Mouse (Mus musculus) olfactory bulb, adult 2 months (tissue): Measurements from ENCODE around the gene Smad6. TPM values are rescaled to one million over a fixed set of nuclear protein-coding genes. Genes with fewer than 3 reads are reported as not detected.

ENCODE experiments used
- H3K27ac ChIP-seq: fragments of 200-500 bp; 2 replicates; pipeline ENCODE4 v1.5.1; 2012; ENCODE audit warnings: low read depth, low read length; ENCODE audit not compliant: insufficient read depth
- H3K4me1 ChIP-seq: fragments of 200-500 bp; 2 replicates; pipeline ENCODE4 v1.6.1; 2012; ENCODE audit warnings: low read length; ENCODE audit not compliant: control insufficient read depth, insufficient read depth
- H3K4me3 ChIP-seq: fragments of 200-500 bp; 2 replicates; pipeline ENCODE4 v1.5.1; 2012; ENCODE audit warnings: mild to moderate bottlenecking, low read depth, low read length, moderate library complexity; ENCODE audit not compliant: insufficient read depth
- CTCF ChIP-seq: fragments of 200-500 bp; IDR thresholded peaks from 2 replicates; pipeline ENCODE4 v1.5.1; 2012; ENCODE audit warnings: low read depth, mild to moderate bottlenecking, low read length, moderate library complexity; ENCODE audit not compliant: insufficient read depth
- POLR2A ChIP-seq: fragments of 200-500 bp; IDR thresholded peaks from 2 replicates; pipeline ENCODE4 v1.6.1; 2012; ENCODE audit warnings: mild to moderate bottlenecking, low read depth, low read length, moderate library complexity; ENCODE audit not compliant: insufficient read depth
- WGBS: fragments of 180-500 bp; shearing (Covaris S2); methylation state at CpG from one replicate; pipeline ENCODE4 v1.1.7; 2018; 5-methylcytosine and 5-hydroxymethylcytosine counted together
- polyA plus RNA-seq: library from polyadenylated mRNA; stranded (reverse); fragments of >200 nt; gene quantifications from 2 replicates; pipeline ENCODE4 v1.2.4, GENCODE M21; 2012; ENCODE audit warnings: low replicate concordance; ENCODE audit not compliant: missing spikeins, insufficient read depth, insufficient read length

Smad6 gene
- polyA plus RNA-seq, 1 experiment, result not detected

DNA sequence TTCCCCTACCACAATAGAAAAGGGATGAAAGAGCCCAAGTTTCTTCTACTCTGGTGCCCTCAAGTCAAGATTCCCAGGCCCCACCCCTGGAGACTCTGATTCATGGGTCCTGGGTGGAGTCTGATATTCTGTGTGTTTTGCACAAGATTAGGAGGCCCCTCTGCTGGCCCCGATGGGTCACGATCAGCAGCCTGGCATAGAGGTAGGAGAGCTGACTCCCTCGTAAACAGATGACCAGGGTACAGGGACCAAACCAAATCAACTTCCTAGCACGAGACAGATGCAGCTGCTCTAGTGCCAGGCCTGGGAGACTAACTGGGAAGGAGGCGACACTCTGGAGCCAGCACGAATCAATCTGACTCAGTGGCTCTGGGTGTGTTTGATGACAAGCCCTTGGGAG lies 51.0 kb downstream of the Smad6 start:
- TF ChIP-seq CTCF (no peak), POLR2A (no peak)

GRCm38 (mm10) chr9:63970388-63970787 lies 51.5 kb downstream of the Smad6 start:
- TF ChIP-seq POLR2A (no peak), CTCF (no peak)
- H3K4me1 ChIP-seq, result peaks cover 19% of the 10 kb centered on the region
- no peak overlapping the region for H3K27ac ChIP-seq
- H3K4me3 ChIP-seq, result no peak overlapping the region
- 81% methylated on average over 12 of the region's 12 CpGs for WGBS

More for the DNA sequence above, 51.0 kb downstream of the Smad6 start:
- no peak overlapping the region for H3K27ac ChIP-seq
- peaks cover 19% of the 10 kb centered on the region for H3K4me1 ChIP-seq
- no peak overlapping the region for H3K4me3 ChIP-seq
- WGBS, result 93% methylated on average over 6 of the region's 6 CpGs

- no peak for TF ChIP-seq POLR2A
- no peak for TF ChIP-seq CTCF
- H3K4me1 ChIP-seq, result peaks cover 16% of the 10 kb centered on the region
- no peak overlapping the region for H3K27ac ChIP-seq
- no peak overlapping the region for H3K4me3 ChIP-seq
- 75% methylated on average over 10 of the region's 10 CpGs for WGBS
Observed at GRCm38 (mm10) chr9:63969467-63969866, 52.4 kb downstream of the Smad6 start.

GRCm38 (mm10) chr9:63968592-63968991 lies 53.3 kb downstream of the Smad6 start:
- 54% methylated on average over 9 of the region's 9 CpGs for WGBS
- Histone ChIP-seq H3K4me1 (peaks cover 10% of the 10 kb centered on the region), H3K27ac (no peak overlapping the region)

DNA sequence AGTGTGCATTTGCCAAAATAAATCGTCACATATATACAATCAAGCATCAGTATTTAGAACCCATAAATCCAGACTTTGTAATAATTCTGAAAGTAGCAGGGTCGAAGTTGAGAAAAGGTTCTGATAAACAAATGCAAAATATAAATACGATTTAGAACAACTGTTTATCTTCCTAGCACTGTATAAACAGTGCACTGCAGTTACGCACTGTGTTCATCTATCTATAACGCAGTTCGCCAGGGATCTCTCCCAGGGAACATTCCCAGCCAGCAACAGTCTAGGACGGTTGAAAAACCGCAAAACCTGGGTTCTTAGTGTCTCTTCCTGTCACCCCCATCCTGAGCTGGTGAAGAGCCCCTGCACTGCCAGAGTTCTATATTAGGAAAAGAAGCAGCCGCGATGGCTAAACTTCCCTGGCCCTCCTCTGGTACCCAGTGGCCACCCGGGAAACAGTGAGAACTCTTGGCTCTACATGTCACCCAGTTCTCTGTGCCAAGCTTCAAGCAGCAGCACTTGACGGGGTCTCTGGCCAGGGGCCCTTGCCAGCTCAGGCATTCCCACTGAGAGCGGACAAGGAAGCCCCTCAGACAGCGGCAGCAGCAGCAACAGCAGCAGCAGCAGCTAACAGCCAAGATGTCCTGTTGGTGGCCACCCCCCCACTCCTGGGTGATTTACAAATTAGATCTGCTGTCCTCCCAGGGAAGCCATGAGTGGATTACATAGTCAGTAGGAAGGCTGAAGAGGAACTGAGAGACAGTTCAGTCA lies 54.3 kb downstream of the Smad6 start:
- Histone ChIP-seq H3K4me1 (peaks cover 7% of the 10 kb centered on the region; the same call in 1 of the 2 replicates), H3K4me3 (no peak overlapping the region), H3K27ac (no peak overlapping the region)
- TF ChIP-seq CTCF (no peak), POLR2A (no peak)
- WGBS, result 62% methylated on average over 14 of the region's 14 CpGs

More at GRCm38 (mm10) chr9:63968592-63968991, 53.3 kb downstream of the Smad6 start:
- H3K4me3 ChIP-seq, result no peak overlapping the region
- TF ChIP-seq CTCF (no peak), POLR2A (no peak)

DNA sequence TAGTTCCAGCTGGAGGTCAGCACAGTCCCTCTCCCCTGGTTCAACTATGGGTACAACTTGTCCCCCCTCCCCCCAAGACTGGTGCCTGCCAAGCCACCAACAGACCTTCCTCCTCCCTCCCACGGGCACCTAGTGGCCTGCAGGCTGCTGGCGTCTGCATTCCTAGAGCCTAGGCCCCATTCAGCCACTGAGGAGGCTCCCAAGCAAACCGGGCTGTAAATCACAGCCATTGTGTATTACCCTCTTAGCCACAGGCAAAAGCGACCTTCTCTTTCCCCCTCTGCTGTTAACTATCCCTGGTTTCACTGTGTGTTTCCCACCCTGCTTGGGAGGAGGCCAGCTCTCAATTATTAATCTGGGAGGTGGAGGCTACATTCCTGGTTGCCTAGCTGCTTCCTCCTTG lies 56.3 kb downstream of the Smad6 start:
- no peak overlapping the region for H3K4me3 ChIP-seq
- no peak for TF ChIP-seq CTCF
- no peak for TF ChIP-seq POLR2A
- 50% methylated on average over 4 of the region's 4 CpGs for WGBS
- no peak overlapping the region for H3K27ac ChIP-seq
- peaks cover 8% of the 10 kb centered on the region; the same call in 1 of the 2 replicates for H3K4me1 ChIP-seq

DNA sequence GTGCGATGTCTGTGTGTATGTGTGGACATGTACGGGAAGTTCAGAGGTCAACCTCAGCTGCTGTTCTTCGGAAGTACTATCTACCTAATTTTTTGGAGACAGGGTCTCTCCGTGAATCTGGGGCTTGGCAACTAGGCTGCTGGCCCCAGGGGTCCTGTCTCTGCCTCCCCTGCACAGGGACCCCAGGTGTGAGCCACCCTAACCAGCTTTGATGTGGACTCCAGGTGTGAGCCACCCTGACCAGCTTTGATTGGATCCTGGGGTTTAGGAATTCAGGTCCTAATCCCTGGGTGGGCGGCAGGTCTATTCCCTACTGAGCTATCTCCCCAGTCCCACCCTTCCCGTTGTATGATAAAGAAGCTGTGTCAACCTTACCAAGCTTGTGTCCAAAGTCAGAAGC lies 60.0 kb downstream of the Smad6 start:
- TF ChIP-seq POLR2A, result no peak
- no peak for TF ChIP-seq CTCF
- WGBS, result 92% methylated on average over 6 of the region's 6 CpGs
- no peak overlapping the region for H3K4me3 ChIP-seq
- H3K27ac ChIP-seq, result no peak overlapping the region
- peaks cover 22% of the 10 kb centered on the region for H3K4me1 ChIP-seq

- 78% methylated on average over 4 of the region's 4 CpGs for WGBS
Observed at GRCm38 (mm10) chr9:63960829-63961185, 61.1 kb downstream of the Smad6 start.

GRCm38 (mm10) chr9:63959933-63960828 lies 61.7 kb downstream of the Smad6 start:
- H3K4me1 ChIP-seq, result peaks cover 19% of the 10 kb centered on the region
- TF ChIP-seq CTCF, result no peak
- no peak for TF ChIP-seq POLR2A
- 42% methylated on average over 21 of the region's 21 CpGs for WGBS
- H3K27ac ChIP-seq, result no peak overlapping the region
- H3K4me3 ChIP-seq, result no peak overlapping the region

More at GRCm38 (mm10) chr9:63960829-63961185, 61.1 kb downstream of the Smad6 start:
- H3K4me1 ChIP-seq, result peaks cover 22% of the 10 kb centered on the region
- no peak overlapping the region for H3K4me3 ChIP-seq
- TF ChIP-seq POLR2A, result no peak
- no peak for TF ChIP-seq CTCF
- no peak overlapping the region for H3K27ac ChIP-seq
